Mouse (Mus musculus) heart, embryonic 10.5 days (tissue): ENCODE results near the gene Frat2. TPM values are rescaled to one million over a fixed set of nuclear protein-coding genes. Genes with fewer than 3 reads are reported as not detected.
A peak's percentile ranks its signal among the peaks of the same experiment; 100 is the strongest.
"Not testable (repeated sequence)": the region's sequence is repeated elsewhere in the genome, so short reads cannot be mapped to it uniquely, and the experiment has no call there.

Experiments used
- DNase-seq: peaks from one replicate; pipeline ENCODE4 v3.0.0-alpha.2; 2017; ENCODE audit warnings: low spot score
- H3K27ac ChIP-seq: fragments of 300-500 bp; sonication (generic); 2 replicates; pipeline ENCODE4 v1.5.1; 2016; ENCODE audit warnings: mild to moderate bottlenecking
- H3K27me3 ChIP-seq: fragments of 300-500 bp; sonication (generic); 2 replicates; pipeline ENCODE4 v1.6.1; 2016; ENCODE audit warnings: mild to moderate bottlenecking; ENCODE audit not compliant: poor library complexity, insufficient read depth, severe bottlenecking
- H3K36me3 ChIP-seq: fragments of 300-500 bp; sonication (generic); 2 replicates; pipeline ENCODE4 v1.6.1; 2016; ENCODE audit warnings: mild to moderate bottlenecking, moderate library complexity
- H3K4me1 ChIP-seq: fragments of 300-500 bp; sonication (generic); 2 replicates; pipeline ENCODE4 v1.6.1; 2016; ENCODE audit warnings: mild to moderate bottlenecking
- H3K4me3 ChIP-seq: fragments of 300-500 bp; sonication (generic); 2 replicates; pipeline ENCODE4 v1.5.1; 2016; ENCODE audit warnings: mild to moderate bottlenecking, moderate library complexity
- H3K9me3 ChIP-seq: fragments of 300-500 bp; sonication (generic); 2 replicates; pipeline ENCODE4 v1.6.1; 2016; ENCODE audit warnings: mild to moderate bottlenecking, moderate library complexity
- WGBS: fragments of 180-500 bp; shearing (Covaris S2); methylation state at CpG from one replicate; pipeline ENCODE4 v1.1.7; 2016; 5-methylcytosine and 5-hydroxymethylcytosine counted together
- polyA plus RNA-seq: library from polyadenylated mRNA; unstranded; fragments of >200 nt; fragmentation: Nextera tagmentation; extraction: Ambion mirVana; gene quantifications from 2 replicates; pipeline ENCODE4 v1.2.1, GENCODE M21; 2016

The Frat2 gene
- polyA plus RNA-seq, 1 experiment from 2014 or later: 4.0 TPM

GRCm38 (mm10) chr19:41857086-41857762, 9.3 kb upstream of the Frat2 start:
- H3K9me3 ChIP-seq: no peaks in the 10 kb centered on the region
- H3K27me3 ChIP-seq: no peaks in the 10 kb centered on the region
- no peak for DNase-seq
- H3K4me1 ChIP-seq: peaks cover 10% of the 10 kb centered on the region
- H3K4me3 ChIP-seq: no peak overlapping the region
- 72% methylated on average over 5 of the region's 5 CpGs for WGBS
- H3K27ac ChIP-seq: no peak overlapping the region
- peaks cover 7% of the 10 kb centered on the region; the same call in 1 of the 2 replicates for H3K36me3 ChIP-seq

- Histone ChIP-seq H3K4me3 (no peak overlapping the region), H3K36me3 (no peaks in the 10 kb centered on the region), H3K9me3 (no peaks in the 10 kb centered on the region), H3K27me3 (no peaks in the 10 kb centered on the region), H3K4me1 (peaks cover 8% of the 10 kb centered on the region), H3K27ac (no peak overlapping the region)
- DNase-seq: no peak
- WGBS: 68% methylated on average over 4 of the region's 4 CpGs
Measured at GRCm38 (mm10) chr19:41852423-41852822, 4.5 kb upstream of the Frat2 start.

GRCm38 (mm10) chr19:41850719-41851543, 3.0 kb upstream of the Frat2 start:
- H3K36me3 ChIP-seq: no peaks in the 10 kb centered on the region
- no peak for DNase-seq
- peaks cover 18% of the 10 kb centered on the region for H3K4me1 ChIP-seq
- 0 out of 2 replicates have a peak overlapping the region, but pooled peaks have one; percentile 8 for H3K4me3 ChIP-seq
- H3K27ac ChIP-seq: 0 out of 2 replicates have a peak overlapping the region, but pooled peaks have one; percentile 17
- WGBS: 35% methylated on average over 14 of the region's 14 CpGs
- no peaks in the 10 kb centered on the region for H3K9me3 ChIP-seq
- no peaks in the 10 kb centered on the region for H3K27me3 ChIP-seq

DNA sequence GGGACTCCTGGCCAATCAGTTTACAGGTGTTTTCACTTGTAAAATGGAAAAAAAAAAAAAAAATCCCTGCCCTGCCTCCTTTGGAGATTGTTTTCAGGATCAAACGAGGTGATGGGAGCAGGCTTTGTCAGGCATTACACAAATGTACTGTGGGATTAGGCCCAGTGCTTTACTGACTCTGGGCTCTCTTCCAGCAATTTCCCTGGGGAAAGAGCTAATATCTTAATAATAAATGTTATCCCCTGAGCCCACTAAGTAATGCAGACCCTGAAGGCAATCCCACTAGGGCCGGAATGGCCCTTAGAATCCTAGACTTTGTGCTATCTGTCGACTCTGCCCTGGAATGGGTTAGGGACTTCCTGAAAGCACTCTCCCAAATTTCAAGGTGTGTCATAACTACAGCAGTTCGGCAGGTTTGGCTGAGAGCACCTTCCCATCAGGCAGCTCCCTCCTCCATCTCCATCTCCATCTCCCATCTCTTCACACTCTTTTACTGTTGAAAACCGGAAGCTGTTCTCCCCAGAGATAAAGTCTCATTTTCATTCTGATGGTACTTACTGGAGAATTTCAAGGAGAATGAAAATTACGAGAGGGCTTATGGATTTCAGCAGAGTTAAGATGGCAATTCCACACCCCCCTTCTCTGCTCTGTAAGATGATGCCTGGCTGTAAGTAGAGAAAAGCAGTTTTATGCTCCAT, 2.2 kb upstream of the Frat2 start:
- H3K4me3 ChIP-seq: no peak overlapping the region
- WGBS: 43% methylated on average over 6 of the region's 6 CpGs
- no peaks in the 10 kb centered on the region for H3K27me3 ChIP-seq
- H3K36me3 ChIP-seq: no peaks in the 10 kb centered on the region
- H3K27ac ChIP-seq: no peak overlapping the region
- no peaks in the 10 kb centered on the region for H3K9me3 ChIP-seq
- no peak for DNase-seq
- peaks cover 20% of the 10 kb centered on the region for H3K4me1 ChIP-seq

- H3K36me3 ChIP-seq, H3K9me3 ChIP-seq, H3K27me3 ChIP-seq: not testable (repeated sequence)
- peak; percentile 82 for DNase-seq
- 0% methylated on average over 45 of the region's 53 CpGs for WGBS
- peak overlapping the region; percentile 88 for H3K4me3 ChIP-seq
- peaks cover 20% of the 10 kb centered on the region for H3K4me1 ChIP-seq
- H3K27ac ChIP-seq: peak overlapping the region; percentile 96
Measured at GRCm38 (mm10) chr19:41847614-41847991, 329 bp downstream of the Frat2 start.

GRCm38 (mm10) chr19:41847091-41847581, 796 bp downstream of the Frat2 start:
- peak; percentile 80 for DNase-seq
- peak overlapping the region; percentile 88 for H3K4me3 ChIP-seq
- under 1% methylated on average over 64 of the region's 64 CpGs for WGBS
- H3K27me3 ChIP-seq: no peaks in the 10 kb centered on the region
- H3K9me3 ChIP-seq: no peaks in the 10 kb centered on the region
- H3K36me3 ChIP-seq: no peaks in the 10 kb centered on the region
- peaks cover 20% of the 10 kb centered on the region for H3K4me1 ChIP-seq
- peak overlapping the region; percentile 96 for H3K27ac ChIP-seq

DNA sequence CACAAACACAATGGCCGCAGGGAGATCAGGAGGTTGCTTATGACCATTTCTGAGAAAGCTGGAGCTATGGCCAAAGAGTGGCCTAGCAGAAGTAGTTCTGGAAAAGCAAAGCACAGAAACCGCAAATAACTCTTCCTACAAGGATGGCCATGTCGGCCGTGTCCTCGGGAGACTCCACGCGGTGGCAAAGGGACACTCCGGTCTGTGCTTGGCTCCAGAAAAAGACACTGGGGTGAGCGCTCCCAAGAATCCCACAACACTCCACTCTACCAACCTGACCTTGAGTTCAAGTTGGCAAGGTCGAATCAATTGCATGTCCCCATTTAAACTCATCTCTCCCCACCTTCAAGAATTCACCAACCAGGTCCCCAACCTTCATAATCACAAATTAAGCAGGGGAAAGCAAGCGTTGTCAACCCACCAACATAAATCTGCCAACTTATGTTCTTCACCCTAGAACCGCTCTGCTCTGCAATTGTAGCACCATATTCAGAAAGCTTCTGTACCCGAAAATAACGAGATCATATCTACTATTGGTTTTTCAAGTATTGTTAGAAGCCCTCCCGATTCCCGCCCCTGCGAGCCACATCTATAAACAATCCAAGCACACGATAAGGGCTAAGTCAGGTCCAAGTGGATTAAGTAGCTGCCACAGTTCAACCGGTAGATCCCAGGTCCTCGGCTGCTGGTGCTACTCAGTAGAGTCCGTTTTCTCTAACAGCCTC, 1.4 kb downstream of the Frat2 start:
- Histone ChIP-seq H3K36me3 (no peaks in the 10 kb centered on the region), H3K4me1 (peaks cover 21% of the 10 kb centered on the region), H3K9me3 (no peaks in the 10 kb centered on the region), H3K27ac (peak overlapping the region; percentile 96), H3K4me3 (peak overlapping the region; percentile 88), H3K27me3 (no peaks in the 10 kb centered on the region)
- WGBS: 8% methylated on average over 21 of the region's 21 CpGs
- no peak for DNase-seq

DNA sequence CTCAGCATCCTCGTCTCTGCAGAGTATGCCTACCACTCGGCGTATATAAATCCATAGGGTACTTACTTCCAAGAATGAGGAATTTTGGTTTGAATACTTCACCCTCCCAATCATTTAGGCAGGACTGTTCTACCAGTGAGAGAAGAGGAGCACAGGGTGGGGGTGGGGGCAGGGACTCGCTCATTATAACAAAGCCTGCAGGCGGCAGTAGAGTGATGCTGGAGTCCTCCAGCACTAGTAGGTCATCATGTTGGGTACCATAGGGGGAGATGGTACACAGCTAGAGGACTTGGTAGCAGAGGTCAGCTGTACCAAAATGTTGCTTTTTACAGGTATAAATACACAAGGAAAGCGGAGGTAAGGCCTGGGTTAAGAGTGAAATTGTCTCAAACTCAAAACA, 3.6 kb downstream of the Frat2 start:
- 80% methylated on average over 6 of the region's 6 CpGs for WGBS
- Histone ChIP-seq H3K36me3 (no peaks in the 10 kb centered on the region), H3K4me1 (peaks cover 24% of the 10 kb centered on the region), H3K9me3 (no peaks in the 10 kb centered on the region), H3K27me3 (no peaks in the 10 kb centered on the region), H3K27ac (no peak overlapping the region), H3K4me3 (no peak overlapping the region)
- no peak for DNase-seq

- WGBS: 75% methylated on average over 4 of the region's 4 CpGs
- DNase-seq: no peak
Measured at GRCm38 (mm10) chr19:41842706-41843105, 5.2 kb downstream of the Frat2 start.

DNA sequence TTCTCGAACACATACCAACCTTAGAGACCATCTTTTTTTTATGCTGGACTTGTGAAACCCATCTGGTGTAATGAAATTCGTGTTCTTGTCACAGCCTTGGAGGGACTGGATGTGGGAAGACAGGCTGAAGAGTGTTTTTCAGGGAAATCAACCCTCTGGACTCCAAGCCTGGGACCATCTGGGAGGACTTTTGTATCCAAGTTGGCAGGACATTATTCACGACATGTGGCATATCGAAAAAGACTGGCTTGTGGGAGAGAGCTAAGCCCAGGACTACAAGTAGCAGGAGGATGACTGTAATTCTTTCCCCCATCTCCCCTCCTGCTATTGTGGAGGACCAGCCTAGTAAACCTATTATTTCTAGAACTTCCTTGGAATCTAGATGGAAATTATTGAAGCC, 5.7 kb downstream of the Frat2 start:
- no peaks in the 10 kb centered on the region for H3K9me3 ChIP-seq
- no peaks in the 10 kb centered on the region for H3K27me3 ChIP-seq
- DNase-seq: no peak
- no peak overlapping the region for H3K4me3 ChIP-seq
- no peak overlapping the region for H3K27ac ChIP-seq
- WGBS: 87% methylated on average over 4 of the region's 4 CpGs
- no peaks in the 10 kb centered on the region for H3K36me3 ChIP-seq
- H3K4me1 ChIP-seq: peaks cover 39% of the 10 kb centered on the region

More at GRCm38 (mm10) chr19:41842706-41843105, 5.2 kb downstream of the Frat2 start:
- no peaks in the 10 kb centered on the region for H3K27me3 ChIP-seq
- no peak overlapping the region for H3K27ac ChIP-seq
- no peak overlapping the region for H3K4me3 ChIP-seq
- H3K9me3 ChIP-seq: no peaks in the 10 kb centered on the region
- peaks cover 35% of the 10 kb centered on the region for H3K4me1 ChIP-seq
- H3K36me3 ChIP-seq: no peaks in the 10 kb centered on the region

DNA sequence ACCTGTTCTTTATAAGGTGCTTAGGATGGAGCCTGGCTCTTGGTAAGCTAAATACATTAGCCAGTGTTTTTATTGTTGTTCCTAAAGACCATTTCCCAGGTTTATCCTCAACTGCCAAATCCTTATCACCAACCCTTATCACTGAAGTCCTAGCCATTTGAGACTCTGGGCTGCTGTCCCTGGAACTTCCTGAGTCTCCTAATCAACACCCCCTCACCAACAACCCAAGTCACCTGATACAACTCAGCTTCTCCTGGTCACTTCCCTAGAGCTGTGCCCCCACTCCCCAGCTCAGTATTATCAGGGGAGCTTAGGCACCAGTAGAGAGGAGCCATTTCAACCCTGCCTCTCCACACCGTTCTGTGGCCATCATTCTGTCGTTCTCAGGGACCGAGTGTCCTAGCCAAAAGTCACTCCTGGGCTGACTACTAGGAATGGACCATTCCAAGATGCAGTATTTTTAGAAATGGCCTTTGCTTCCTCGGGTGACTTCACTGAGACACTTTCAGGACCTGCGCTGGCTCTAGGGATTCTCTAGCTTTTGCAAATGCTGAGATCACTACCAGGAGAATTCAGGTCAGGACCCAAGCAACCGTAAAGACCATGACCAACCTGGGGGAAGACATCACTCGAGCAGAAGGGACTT, 6.7 kb downstream of the Frat2 start:
- Histone ChIP-seq H3K27ac (peak overlapping the region; percentile 44; the same call in 1 of the 2 replicates), H3K36me3 (no peaks in the 10 kb centered on the region), H3K4me3 (no peak overlapping the region), H3K27me3 (no peaks in the 10 kb centered on the region), H3K4me1 (peaks cover 39% of the 10 kb centered on the region), H3K9me3 (no peaks in the 10 kb centered on the region)
- DNase-seq: no peak
- WGBS: 33% methylated on average over 7 of the region's 7 CpGs

DNA sequence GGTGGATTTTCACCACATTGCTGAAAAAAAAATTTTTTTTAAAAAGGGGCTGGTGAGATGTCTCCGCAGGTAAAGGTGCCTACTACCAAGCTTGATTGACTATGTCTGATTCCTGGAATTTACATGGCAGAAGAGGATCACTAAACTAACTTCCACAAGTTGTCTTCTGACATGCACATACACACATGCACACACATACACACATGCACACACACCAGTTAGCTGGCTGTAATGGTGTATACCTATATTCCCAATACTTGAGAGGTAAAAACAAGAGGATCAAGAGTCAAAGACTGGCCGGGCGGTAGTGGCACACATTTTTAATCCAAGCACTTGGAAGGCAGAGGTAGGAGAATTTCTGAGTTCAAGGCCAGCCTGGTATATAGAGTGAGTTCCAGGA, 8.2 kb downstream of the Frat2 start:
- peaks cover 46% of the 10 kb centered on the region for H3K4me1 ChIP-seq
- no peaks in the 10 kb centered on the region for H3K9me3 ChIP-seq
- no peaks in the 10 kb centered on the region for H3K36me3 ChIP-seq
- H3K27ac ChIP-seq: no peak overlapping the region
- WGBS: 96% methylated on average over 3 of the region's 3 CpGs
- H3K4me3 ChIP-seq: no peak overlapping the region
- no peak for DNase-seq
- no peaks in the 10 kb centered on the region for H3K27me3 ChIP-seq
